Mouse (Mus musculus) brain, adult 2 months (tissue): ENCODE measurements around the gene Ninj1.
A peak's percentile ranks its signal among the peaks of the same experiment; 100 is the strongest.

Experiments used
- DNase-seq: peaks from one replicate; pipeline ENCODE4 v3.0.0; 2011; ENCODE audit warnings: low read depth, low spot score

Ninj1 gene

DNA sequence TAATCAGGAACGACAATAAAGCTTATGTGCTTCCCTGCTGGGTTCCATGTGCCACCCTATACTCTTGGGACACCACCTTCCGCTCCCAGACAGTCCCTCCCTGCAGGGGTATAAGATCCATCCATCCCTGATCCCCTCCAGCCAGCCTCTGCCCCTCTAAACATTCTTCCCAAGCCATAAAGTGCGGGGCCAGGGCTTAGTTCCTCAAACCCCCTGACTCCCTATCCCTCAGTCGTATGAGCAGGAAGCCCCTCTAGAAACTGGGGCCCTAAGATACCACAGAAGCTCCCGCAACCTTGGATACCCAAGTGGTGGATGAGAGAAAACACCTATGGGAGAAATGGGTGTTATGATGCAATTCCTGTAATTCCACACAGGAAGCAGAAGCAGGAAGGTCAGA, 8.9 kb downstream of the Ninj1 start:
- no peak for DNase-seq

DNA sequence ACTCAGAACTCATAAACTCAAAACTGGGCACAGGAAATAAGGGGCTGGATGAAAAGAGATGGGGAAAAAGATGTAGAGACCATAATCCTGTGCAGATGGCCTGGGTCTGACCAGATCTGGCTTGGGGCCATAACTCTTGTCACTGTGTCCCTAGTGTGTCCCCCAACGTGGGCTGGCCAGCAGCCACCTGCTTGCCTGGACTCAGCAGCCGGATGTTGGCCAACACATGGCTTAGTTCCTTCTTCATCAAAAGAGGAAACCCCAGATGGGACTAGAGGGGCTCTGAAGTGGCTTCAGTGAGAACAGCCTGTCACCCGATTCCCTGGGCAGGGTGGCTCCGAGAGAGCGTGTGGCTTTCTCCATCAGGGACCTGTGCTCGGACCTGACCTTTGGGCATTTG, 9.5 kb downstream of the Ninj1 start:
- DNase-seq, result peak; percentile 56

DNA sequence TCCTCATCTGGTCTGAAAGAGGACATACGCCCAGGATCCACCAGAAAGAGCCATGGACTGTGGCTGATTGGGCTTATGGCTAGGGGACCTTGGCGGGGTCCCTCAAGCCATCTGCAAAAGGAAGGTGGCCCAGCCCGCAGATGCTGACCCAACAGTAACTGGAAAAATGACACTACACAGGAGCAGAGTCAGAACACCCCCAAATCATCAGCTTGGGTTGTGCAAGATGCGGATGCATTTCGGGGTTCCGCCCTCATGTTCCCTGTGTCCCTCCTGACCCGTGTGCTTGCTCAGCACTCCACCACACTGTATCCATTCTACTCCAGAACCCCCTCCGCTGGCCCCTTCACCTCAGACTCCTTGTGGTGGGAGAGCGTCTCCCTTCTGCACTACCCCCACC, 11.4 kb downstream of the Ninj1 start:
- DNase-seq, result no peak

DNA sequence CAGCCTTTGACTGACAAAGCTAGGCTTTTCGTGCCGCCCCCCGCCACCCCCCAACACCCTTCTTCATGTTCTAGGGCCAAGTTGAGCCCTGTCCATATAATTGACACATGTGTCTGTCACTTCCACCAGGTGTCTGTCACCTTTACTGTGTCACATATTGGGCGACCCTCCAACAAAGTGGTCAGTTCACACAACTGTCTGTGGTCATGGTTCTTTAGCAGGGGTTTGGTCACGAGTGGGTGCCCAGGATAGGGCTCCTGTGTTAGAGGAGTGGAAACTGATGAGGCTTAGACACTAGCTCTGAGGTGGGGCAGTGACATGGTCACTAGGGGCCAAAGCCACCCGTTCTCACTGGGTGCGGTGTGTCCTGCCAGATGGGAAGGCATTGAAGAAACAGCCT, 12.6 kb downstream of the Ninj1 start:
- DNase-seq, result no peak

DNA sequence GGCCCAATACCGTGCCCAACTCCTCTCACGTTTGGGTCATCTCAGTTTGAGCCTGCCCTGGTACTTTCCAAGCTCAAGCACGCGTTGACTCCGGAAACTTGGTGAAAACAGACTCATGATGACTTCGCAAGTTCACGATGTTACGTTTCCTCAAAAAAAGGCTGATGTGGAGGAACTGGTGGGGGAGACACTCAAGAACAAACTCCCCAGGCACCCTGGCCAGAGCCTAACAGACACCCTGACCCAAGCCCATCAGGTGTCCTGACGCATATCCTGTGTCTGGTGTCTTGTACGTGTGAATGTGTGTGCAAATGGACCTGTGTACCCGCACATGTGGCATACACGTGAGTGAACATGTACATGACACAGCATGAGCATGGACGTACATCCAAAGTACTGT, 13.4 kb downstream of the Ninj1 start:
- no peak for DNase-seq

DNA sequence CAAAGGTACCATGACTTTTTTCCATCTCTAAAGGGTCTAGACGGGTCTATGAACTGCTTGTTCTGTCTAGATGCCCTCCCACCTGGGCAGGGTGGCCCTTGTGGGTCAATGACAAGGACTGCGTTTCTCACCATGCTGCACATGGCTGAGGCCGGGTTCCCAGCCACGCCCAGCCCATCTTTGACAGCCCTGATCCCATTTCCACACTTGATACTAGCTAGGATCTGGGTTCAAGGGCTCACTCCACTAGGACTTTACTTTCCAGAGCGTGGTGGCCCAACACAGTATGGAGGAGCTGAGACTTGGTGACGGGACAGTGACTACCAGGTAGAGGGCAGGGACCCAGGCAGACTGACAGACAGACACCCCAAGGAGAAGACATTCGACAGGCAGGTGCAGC, 15.3 kb downstream of the Ninj1 start:
- no peak for DNase-seq

DNA sequence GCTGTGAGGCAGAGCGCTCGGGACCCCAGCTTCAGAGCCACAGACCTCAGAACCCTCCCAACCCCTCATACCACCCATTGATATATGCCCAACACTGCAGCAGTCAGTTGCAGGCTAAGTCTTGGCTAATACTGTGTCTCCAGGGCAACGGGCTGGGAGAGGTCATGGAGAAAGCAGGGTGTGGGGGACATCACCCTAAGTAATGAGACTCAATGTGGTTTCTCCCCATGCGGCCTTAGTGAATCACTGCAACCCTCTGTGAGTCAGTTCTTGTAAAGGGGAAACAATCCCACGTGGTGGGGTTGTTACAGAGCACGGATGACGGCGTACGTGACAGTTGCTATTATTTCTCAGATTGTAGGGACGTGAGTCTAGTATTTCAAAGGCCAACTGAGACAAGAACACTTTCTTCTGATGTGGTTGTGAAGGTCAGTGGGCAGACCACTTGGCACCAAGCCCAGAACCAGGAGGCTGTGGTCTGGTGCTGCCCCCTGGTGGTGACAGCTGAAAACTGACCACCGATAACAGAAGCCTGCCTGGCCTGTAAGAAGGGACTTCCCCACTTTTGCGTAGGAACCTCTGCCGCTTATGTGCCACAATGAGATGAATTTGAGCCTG, 18.2 kb downstream of the Ninj1 start:
- DNase-seq, result peak; percentile 84

DNA sequence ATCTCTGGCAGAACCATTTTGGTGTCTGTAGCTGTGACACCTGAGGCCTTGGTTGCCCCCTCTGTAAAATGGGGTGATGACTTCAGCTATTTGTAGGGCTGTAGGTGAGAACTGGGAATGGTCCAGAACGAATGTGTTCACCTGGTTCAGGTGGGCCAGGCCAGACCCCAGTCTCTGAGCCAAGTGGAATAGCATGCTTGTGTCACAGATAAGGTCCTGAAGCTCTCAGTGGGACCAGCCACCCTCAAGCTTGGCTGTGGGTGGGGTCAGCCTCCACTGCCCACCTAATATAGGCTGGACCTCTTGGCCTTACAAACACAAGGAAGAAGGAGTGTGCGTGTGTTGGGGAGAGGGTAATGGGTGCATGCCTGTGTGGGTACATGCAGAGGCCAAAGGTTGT, 19.1 kb downstream of the Ninj1 start:
- DNase-seq, result no peak

DNA sequence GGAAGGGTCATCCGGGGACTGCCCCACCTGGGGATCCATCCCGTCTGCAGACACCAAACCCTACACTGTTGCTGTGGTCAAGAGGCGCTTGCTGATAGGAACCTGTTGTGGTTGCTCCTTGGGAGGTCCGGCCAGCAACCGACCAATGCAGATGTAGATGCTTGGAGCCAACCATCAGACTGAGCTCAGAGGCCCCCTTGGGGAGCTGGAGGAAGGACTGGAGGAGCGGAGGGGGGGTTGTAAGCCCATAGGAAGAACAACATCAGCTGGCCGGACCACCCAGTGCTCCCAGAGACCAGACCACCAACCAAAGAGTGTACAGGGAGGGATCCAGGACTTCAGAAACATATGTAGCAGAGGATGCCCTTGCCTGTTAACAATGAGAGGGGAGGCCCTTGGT, 22.0 kb downstream of the Ninj1 start:
- no peak for DNase-seq

DNA sequence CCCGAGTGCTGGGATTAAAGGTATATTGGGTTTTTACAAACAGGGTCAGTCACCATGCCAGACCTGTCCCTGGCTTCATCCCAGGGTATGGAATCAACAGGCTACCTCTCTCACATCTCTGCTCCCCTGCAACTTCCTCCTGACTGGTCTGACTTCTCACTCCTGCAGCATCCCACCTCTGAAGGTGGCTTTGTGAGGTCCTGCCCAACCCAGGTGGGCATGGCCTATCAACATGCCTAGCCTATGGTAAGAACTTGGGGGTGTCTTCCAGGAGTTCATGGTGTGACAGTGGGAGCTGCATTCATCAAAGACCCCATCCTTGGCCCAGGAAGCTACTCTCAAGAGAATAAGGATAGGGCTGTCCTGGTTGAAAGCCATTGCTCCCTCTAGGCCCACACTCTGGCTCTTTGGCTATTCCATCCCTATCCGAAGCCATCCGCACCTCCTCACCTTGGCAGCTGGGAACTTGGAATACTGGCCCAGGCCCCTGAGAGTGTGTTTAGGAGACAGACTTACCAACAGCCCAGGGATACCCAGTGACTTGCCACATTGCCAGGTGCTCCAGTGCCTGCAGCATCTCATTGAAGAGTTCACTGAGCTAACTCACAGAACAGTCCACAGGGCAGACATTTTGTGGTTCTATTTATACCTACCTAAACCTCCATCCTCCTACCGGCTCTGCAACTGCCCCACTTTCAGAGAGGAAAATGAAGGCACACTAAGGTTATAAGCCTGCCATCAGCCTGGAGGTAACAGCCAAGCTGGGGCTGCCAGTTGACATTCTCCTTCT, 25.6 kb downstream of the Ninj1 start:
- no peak for DNase-seq

DNA sequence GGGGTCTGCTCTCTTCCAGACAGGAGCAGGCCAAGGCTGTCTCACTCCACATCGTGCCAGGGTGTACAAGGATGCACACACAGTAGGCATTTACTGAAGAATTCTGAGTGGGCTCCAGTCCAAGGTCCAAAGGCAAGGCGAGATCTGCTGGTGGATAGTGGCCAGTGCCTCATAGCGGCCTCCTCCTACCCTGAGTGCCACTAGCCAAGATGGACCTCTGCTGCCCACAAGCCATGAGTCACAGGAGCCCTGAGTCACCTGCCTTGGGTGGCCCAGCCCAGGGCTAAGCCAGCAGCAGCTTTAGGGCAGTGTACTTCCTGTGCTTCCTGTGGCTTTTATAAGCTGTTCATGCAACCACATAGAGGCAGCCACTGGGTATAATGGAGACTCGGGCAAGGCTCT, 26.2 kb downstream of the Ninj1 start:
- peak; percentile 84 for DNase-seq

DNA sequence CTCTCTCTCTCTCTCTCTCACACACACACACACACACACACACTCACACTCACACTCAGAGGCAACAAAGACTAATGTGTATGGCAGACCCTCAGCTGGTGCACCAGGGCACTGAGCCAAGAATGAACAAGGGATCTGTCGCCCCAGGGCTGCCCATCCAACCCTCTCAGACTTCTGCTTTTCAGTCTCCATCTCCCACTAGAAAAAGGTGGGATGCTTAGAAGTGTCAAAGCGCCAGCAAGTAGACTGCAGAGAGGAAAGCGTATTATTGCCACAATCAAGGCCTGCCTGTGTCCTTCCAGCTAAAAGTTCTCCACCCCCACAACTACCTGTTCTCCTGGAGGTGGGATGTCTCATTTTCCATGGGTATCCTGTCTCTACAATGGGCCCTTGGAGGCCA, 27.2 kb downstream of the Ninj1 start:
- no peak for DNase-seq

DNA sequence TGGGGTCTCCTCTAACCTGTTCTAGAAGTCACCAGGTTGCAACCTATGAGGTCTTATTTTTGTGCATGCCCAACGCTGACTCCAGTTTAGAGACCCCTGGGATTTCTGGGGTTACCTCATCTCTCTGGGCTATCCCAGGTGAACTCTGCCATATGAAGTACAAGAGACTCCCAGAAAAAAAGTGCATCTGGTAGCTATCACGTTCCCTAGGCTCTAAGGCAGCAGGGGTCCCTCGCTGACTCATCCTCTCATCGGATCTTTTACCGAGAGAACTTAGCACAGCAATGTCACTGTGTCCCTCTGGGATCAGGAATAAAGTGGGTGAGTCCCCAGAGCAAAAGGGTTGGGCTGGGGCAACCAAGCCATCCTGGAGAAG, 27.8 kb downstream of the Ninj1 start:
- DNase-seq, result no peak

DNA sequence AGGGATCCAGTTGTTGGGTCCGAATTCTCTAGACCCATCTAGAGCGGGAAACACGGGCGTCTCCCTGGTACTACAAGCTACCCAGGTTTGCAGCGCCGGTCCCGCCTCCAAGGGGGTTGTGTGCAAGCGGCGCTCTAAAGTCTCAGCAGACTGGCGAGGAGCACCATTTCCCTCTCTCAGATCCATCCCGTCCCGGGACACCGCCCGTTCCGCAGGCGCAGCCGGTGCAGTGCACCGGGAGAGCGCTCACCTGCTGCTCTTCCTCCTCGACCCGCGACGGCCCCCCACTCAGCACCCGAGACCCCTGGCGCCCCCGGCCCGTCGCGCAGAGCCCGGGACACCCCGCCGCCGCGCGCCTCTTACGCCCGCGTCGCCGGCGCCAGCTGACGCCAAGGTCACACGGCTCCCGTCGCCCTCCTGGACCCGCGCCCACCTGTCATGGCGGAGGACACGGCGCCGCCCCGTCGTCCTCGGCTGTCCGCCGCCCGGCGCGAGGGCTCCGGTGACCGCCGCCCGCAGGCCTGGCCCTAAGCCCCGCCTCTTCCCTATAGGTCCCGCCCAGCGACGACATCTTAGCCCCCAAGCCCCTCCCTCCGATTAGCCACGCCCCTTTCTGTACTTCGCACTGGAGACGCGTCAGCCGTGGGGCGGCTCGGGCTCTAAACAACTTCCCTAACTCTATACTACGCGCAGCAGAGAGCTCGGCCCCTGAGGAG, 28.4 kb downstream of the Ninj1 start, which contains the start of gene Card19:
TSS of gene Card19 (minus strand) at position 534 of the 716 bp plus-strand sequence.
- peak; percentile 94 for DNase-seq

DNA sequence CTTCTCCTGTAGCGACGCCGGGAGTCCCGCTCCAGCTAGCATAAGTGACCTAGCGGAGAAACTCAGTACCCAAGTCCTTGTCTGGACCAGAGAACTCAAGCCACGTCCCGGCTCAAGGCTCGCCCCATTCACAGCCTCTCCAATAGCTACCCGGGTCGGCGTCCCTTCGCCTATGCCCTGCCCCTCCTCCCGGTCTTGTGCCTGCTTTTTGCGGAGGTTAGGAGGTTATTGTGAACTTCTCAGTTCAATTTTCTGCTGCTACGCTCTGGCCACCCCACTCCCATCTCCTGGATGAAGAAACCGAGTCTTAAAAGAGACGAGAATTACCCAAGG, 28.9 kb downstream of the Ninj1 start:
- no peak for DNase-seq

DNA sequence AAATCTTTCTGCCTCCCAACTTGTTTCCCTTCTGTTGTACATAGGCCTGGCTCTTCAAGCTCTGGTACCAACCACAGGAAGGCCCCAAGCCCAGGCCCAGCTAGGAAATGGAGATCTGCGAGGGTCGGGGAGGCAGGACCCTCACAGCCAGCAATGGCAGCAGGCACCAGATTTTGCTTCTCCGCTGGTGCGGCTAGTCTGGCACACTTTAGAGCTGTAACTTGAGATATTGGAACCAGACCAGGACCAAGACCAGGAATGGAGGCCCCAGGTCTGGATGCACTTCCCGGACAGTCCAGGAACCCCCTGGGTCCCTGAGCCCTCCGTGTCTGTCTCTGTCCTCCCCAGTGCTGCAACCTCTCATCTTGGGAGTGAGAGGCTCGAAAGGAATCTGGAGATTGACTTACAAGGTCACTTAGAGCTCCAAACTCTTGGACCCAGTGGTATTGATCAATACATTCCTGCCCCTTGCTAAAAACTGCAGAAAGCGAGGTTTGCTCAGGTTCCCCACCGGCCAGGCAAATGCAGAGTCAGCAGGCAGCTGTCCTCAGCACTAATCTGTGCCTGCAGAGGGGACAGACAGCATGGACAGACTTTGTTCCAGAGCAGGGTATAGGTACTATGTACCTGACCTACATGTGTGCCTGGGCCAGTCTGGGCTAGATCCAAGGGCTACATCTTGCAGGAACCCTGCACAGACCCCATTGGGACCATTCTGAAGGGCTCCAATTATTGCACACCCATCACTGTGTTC, 29.7 kb downstream of the Ninj1 start:
- DNase-seq, result no peak

DNA sequence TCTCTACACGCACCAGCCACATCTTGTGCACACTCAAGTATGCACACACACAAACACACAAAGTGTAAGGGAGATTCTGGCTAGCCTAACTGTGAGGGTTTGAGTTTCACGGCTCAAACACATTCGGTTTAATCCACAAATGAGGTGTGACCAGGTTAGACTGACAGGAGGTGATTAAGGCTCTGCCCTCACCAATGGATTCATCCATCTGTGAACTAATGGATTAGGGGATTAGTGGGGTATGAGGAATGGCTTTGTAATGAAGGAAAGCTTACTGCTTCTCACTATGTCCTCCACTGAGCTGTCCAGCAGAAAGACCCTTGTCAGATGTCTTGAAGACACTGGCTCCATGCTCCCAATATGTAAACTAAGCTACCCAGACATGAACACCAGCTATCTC, 31.4 kb downstream of the Ninj1 start:
- no peak for DNase-seq

DNA sequence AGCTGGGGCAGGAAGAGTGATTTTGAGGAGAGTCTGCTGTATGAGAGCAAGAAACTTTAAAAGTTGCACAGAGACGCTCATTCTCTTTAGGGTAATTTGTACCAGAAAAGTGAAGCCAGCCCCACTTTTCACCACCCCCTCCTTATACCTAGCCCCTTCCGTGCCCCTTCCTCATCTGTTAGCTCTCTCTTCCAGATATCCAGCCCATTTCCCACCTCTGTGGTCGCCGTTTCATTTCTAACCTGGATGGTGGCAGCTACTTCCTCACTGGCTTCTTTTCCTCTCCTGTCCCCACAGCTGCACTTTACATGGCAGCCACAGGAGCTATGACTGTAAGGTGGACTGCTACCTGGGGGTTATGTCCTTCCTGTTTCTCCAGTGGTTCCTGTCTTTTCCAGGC, 32.1 kb downstream of the Ninj1 start:
- no peak for DNase-seq

DNA sequence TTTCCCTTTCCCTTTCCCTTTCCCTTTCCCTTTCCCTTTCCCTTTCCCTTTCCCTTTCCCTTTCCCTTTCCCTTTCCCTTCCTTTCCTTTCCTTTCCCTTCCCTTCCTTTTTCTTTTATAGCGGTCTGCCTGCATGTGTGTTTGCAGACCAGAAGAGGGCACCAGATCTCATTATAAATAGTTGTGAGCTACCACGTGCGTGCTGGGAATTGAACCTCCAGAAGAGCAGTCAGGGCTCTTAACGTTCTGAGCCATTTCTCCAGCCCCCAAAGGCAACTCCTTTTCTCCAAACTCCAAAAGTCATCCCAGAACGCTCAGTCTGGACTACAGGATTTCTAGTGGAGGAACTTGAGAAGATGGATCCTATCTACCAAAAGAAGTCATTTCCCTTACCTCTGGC, 33.6 kb downstream of the Ninj1 start:
- no peak for DNase-seq

DNA sequence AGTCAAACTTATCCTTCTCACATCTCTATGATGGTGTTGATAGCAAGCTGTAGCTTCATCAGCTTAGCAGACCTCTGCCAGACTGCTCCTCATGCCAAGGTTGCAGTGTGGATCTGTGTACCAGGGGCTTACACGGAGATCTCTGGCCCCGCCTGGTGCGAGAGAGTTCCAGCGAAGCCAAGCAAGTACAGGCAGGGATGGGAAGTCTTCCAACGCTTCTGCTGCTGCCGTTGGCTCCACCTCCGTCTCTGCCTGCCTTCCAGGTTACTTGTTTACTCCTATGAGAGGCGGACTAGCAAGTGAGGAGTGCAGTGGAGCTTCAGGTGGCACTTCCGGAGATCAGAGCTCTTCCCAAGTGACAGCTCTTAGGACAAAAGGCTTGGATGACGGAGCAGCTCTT, 37.0 kb downstream of the Ninj1 start:
- DNase-seq, result peak; percentile 51

DNA sequence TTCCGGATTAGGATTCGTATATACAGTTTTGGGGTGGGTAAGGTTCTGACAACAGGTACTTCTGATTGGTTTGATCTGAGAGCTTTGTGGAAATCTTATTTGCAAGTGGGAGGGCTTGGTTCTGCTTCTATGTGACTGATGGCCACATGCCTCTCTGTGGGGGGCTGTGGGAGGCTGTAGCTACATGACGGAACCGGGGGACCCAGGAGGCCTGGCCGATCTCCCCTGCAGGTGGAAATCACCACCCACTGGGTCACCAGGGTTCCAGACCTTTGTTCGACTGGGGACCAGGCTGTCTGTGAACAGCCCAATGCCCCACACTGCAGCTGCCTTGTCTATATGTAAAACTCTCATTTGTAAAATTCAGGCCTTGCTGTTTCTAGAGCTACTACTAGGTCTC, 37.4 kb downstream of the Ninj1 start:
- DNase-seq, result no peak

DNA sequence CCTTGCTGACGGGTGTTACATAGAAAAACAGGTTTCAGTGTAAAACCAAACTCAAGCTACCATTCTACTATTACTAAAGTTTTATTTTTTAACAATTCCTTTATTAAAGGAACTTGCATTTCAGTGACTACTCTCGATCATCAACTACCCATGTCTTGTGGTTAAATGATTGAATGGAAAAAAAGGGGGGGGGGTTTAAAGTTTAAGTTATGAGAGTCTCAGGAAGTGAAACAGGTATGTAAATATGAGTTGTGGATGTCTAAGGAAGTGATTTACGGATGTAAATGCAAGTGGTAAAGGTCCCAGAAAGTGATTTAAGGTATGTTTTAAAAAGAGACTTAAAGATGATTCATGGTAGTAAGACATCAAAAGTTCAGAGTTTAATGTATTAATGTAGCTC, 37.9 kb downstream of the Ninj1 start:
- no peak for DNase-seq
